Mouse (Mus musculus) urinary bladder, postnatal 10 days (tissue): Measurements from ENCODE around the gene Gm20388.

Experiments used
- DNase-seq: peaks from one replicate; pipeline ENCODE4 v3.0.0; 2022; ENCODE audit warnings: low spot score

Gene Gm20388

GRCm38 (mm10) chr8:120416522-120417394 is 506.1 kb downstream of the Gm20388 start:
- DNase-seq = peak; percentile 32

- DNase-seq = no peak
These were observed 507.5 kb downstream of the Gm20388 start for GRCm38 (mm10) chr8:120418188-120418587.

DNA sequence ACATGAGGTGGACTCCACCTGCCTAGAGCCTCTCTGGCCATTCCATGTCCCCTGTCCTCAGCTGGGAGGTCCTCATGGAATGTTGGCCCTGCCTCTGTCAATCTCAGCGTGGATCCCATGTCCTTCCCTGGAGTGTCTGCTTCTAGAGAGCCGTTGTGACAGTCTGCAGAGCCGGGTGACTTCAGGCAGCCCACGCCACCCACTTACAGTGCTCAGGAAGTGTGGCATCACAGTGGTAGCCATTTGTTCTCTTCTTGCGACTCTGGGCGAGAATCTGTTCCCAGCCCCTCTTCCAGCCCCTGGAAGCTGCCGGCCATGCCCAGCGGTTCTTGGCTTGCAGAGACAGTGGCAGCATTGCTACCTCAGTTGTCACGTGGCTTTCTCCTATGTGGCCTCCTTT is 509.0 kb downstream of the Gm20388 start:
- DNase-seq = no peak

DNA sequence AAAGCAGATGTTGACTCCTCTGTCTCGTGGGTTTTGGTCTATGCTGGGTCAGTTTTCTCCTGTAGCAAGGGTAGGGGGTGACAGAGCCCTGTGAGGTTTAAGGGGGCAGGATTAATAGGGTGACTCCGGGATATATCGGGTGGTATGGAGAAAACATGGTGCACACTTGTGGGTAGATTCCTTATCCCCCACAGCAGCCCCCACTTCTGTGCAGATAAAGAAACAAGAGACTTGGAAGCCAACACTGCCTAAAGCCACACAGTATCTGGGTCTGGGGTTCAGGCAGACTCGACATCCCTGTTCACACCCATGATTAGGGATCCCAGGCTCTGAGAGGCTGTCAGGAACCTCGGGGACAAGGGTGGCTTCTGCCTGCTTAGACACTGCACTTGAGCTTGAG is 509.6 kb downstream of the Gm20388 start:
- no peak for DNase-seq

DNA sequence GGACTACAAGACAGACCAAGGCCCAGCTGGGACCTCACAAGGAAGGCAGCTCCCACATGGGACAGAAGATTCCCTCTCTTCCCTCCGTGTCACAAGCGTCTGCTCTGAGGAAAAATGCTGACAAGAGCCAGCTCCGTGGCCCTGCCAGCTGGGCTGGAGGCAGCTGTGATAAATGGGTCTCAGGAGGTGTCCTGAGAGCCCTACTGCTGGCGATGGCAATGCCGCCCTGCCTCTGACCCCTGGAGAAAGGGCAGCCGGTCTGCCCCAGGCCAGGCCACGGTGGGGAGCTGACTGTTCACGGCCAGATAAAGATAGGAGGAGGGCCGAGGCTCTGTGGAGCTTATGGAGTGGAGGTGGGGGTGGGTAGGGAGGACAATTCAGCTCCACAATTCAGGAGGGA is 511.0 kb downstream of the Gm20388 start:
- no peak for DNase-seq

DNA sequence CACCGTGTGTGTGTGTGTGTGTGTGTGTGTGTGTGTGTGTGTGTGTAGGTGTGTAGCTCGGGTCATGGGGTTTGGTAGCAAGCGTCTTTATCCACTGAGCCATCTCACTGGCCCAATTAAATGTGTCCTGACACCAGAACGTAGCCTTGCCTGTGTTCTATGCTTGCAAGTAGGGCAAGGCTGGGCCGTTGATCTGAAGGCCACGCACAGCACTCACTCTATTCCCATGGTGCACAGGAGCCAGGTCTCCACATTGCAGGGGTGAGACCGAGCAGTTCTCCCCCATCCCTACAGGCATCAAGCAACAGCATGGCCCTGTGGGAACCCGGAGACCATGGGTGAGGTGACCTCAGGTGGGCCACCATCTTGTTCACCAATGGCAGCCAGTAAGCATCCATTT is 511.6 kb downstream of the Gm20388 start:
- DNase-seq = no peak

GRCm38 (mm10) chr8:120423576-120423975 is 512.9 kb downstream of the Gm20388 start:
- DNase-seq = no peak

- no peak for DNase-seq
These were observed 514.2 kb downstream of the Gm20388 start for GRCm38 (mm10) chr8:120424829-120425198.

DNA sequence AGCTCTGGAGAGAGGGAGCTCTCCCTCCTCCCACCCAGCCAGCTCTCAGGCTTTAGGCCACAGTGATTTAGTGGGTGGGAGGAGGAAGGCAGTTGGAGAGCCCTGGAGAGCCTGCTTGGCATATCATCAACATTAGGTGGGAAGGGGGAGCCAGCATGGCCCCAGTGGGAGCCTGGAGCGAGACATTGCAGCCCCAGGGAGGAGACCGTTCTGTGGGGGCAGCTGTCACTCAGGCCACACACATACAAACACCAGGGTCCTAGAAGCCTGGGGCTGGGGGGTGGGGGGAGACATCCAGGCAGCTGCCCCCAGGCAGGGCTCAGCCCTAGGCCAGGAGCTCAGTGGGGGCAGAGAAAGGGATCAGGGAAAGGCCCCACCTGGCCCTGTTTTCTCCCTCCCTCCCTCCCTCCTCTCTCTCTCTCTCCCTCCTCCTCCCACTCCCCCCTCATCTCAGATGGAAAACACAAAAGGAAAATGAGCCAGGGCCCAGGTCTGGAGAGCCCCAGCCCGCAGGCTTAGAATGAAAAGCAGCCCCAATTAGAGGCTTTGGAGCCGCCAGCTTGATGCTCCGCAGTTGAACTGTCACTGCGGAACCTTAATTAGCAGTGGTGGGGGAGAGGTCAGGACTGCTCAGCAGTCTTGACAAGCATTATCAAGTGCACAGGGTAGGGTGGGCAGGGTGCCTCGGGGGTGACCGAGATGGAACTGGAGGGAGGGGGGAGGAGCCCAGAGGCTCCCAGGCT is 514.7 kb downstream of the Gm20388 start:
- no peak for DNase-seq

GRCm38 (mm10) chr8:120426105-120426504 is 515.5 kb downstream of the Gm20388 start:
- DNase-seq = no peak

DNA sequence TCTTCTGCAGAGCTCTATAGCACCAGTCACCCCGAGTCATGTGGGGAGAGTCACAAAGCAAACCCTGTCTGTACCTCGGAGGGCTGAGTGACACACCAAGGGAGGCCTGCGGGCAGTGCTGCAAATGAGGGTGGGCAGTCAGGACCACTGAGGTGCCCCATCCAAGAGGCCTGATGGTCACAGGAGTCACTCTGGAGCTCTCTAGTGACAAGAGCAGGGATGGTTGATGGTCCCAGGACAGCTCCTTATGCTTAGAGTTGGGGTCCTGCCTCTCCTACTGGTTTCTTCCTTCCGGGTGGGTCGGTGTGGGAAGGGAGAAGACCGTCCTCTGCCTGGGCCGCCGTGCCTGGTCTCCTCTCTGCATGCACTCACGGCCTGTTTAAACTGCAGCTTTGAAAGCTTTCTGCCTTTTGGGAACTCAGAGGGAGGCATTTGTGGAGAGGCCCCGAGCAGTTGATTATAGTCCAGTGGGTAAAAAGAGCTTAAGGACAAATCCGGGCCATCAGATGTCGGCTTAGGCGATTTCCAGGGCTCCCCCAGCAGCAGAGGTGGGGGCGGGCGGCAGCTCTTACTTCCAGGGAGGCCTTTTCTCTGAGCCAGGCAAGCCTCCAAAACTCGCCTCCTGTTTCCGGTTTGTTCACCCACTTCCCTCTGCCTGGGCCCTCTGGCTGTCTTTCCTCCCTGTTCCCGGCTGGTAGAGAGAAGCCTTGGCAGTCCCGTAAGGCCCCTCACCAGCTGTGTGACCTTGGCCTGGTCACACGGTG is 516.2 kb downstream of the Gm20388 start:
- DNase-seq = no peak

- no peak for DNase-seq
These were observed 517.9 kb downstream of the Gm20388 start for GRCm38 (mm10) chr8:120428492-120428891.

- DNase-seq = no peak
These were observed 518.5 kb downstream of the Gm20388 start for GRCm38 (mm10) chr8:120429116-120429515.

DNA sequence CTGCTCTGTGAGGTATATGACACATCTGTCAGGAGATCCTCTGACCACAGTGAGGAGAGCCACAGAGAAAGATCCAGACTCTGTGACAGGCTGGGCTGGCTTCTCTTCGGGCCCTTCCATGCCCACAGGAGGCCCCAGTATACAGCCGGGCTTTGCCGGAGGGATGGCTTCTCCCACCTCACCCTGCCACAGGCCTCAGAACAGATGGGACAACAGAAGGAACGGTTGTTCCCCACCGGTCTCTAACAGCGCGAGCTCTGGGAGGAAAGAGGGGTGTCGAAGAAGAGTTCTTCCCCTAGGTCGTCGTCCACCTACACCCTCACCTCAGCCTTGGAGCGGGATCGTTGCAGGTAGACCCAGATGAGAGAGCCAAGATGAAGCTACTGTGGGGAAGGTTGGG is 520.4 kb downstream of the Gm20388 start:
- no peak for DNase-seq

- DNase-seq = no peak
These were observed 521.8 kb downstream of the Gm20388 start for GRCm38 (mm10) chr8:120432438-120432837.

DNA sequence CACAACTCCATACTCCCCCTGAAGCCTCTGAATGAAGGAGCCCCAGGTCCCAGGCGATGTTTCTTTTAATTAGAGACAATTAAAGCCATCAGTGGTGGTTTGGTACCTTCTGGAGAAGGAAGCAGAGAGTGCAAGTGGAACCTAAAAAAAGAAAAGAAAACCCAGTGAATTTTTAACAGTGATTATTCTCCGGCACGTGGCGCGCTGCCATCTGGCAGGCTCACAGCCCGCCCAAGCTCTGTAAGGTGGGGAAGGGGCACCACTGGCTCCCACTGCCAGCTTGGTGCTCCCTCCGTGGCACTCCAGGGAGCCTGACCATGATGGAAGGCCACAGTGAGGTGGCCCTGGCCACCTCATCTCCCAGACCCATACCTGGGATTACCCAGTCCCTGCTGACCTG is 522.5 kb downstream of the Gm20388 start:
- no peak for DNase-seq

DNA sequence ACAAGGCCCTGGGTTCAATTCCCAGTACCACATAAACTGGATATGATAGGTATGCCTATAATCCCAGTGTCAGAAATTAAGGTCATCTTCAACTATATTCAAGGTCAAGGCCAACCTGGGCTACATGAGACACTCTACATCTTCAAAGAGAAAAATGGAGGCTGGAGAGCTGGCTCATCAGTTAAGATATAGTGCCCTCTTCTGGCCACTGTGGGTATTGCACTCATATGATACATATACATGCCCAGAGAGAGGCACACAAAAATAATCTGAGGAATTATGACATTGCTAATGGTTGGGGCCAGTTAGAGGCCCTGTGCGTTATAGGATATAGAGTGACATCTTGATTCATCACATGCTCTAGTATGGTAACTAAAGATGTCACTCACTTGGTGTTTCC is 523.1 kb downstream of the Gm20388 start:
- DNase-seq = no peak

DNA sequence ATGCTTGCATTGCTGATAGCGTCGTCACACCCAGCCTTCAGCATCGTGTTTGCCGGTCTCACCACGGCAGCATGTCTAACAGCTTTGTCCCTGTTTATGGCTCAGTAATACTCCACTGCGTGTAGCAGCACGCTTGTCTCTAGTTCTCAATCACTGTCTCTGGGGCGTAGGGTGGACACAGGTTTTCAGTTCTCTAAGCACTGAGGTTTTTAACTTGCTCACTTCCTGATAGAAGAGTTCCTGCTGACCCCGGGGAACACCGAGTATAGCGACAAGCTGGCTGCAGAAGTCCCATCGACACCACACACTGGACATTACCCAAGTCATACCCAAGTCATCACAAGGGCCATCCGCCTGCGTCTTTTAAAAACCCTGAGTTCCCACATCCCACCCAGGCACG is 525.1 kb downstream of the Gm20388 start:
- DNase-seq = no peak

DNA sequence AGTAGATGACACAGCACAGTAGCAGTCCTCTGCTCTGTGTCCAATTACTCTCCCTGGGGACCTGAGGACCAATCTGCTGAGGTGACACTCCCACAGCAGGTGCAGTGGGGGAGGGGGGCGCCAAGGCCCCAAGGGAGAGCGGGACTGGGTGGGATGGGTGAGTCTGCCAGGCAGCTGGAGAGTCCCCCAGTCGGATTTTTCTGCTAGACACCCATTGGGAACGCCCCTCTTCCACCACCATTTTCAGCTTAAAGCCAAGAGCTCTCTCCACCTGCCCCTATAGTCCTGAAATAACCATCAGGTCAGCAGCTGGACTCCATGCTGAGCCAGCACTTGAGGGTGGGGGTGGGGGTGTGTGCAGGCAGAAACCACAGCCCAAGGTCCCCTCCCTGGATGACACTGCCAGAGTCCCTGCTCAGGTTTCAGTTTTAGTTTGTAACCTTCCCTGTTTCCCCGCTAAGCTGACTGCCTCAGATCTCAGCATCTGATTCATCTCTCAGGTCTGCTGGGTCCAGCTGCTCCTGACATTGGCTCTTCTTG is 525.9 kb downstream of the Gm20388 start:
- no peak for DNase-seq

DNA sequence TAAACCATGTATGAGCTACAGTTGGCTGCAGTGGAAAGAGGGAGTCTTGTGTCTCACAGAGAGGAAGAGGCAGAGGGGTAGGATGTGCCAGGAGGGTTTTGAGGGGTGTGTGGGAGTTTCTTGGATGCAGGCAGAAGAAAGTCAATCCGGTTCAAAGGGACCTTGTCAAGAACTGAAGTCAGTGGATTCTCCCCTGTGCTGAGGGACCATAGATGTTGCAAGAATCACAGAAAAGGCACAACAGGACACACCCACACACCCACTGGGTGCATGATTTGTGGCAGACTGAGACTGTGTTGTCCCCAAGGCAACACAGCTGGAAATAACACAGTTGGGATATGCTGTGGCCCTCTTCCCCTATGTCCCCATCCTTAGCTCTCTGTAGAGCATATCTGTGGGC is 526.6 kb downstream of the Gm20388 start:
- DNase-seq = no peak

DNA sequence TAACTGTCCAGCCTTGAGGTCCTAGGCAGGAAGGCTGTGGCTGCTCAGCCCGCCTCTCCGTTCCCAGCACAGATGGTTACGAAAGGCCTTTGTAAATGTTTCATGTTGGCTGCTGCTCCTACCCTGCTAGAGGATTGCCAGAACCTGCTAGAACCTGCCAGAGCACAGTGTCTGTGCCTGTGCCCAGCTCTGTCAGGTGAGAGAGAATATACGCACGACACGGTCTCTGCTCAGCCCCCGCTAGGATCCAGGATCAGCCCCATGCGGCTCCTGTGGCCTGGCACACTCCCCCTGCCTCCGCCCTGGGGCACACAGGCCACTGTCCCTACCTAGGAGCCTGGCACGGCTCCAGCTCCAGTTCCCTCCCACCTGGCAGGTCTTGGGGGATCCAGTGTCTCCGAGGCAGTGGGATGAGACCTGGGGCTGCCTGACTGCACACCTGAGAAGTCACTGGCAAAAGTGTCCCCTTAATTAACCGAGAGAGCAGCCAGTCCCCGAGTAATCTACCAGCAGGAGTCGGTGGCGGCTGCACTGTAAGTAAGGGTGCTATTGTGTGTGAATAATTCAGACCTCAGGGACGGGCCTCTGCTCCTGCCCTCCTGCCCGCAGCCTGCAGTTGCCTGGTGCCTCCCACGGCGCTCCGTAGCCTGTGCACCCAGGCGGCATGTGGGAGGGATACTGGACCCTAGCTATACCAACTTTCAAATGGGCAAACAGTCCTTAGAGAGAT is 527.2 kb downstream of the Gm20388 start:
- DNase-seq = no peak

DNA sequence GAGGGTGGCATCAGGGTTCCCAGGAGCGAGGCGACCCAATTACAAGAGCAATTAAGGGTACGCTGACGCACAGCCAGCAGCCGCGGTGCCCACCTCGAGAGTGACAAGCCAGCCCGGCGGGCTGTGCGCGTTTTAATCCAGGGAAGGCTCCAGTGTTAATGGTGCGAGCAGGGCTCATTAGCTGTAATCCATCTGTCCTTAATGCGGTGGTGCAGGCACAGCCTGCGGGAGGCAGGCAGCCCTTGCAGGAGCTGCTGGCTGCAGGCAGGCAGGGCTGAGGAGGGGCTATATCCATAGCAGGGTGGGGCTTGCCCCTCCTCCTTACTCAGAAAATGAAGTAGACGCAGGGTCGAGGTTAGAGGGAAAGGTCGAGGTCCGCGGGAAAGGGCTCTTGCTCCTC is 528.7 kb downstream of the Gm20388 start:
- no peak for DNase-seq
